Mouse (Mus musculus): ENCODE measurements around the gene Gnao1. TPM values are rescaled to one million over a fixed set of nuclear protein-coding genes. Genes with fewer than 3 reads are reported as not detected.
A peak's percentile ranks its signal among the peaks of the same experiment; 100 is the strongest.

Gnao1 gene
- polyA plus RNA-seq, 1 experiment from 2014 or later = 11.0 TPM

- H3K36me3 ChIP-seq = peaks cover 7% of the 10 kb centered on the region; the same call in 1 of the 2 replicates
- no peaks in the 10 kb centered on the region for H3K9me3 ChIP-seq (replicated peaks)
- H3K27me3 ChIP-seq = no peaks in the 10 kb centered on the region
- H3K4me1 ChIP-seq (replicated peaks) = peaks cover 34% of the 10 kb centered on the region
- no peak overlapping the region for H3K9ac ChIP-seq
- WGBS = 48% methylated on average over 15 of the region's 15 CpGs
- H3K27ac ChIP-seq = no peak overlapping the region; the same call in 1 of the 2 replicates
- H3K4me3 ChIP-seq = no peak overlapping the region
- peak overlapping the region; percentile 3; the same call in 1 of the 2 replicates for H3K4me2 ChIP-seq
- ATAC-seq (replicated peaks; ENCODE audit: insufficient number of reproducible peaks, insufficient read depth, low FRiP score, low read depth) = no peak
These were observed 199.6 kb downstream of the Gnao1 start for GRCm38 (mm10) chr8:94009243-94009845.

GRCm38 (mm10) chr8:94010101-94010705 lies 200.4 kb downstream of the Gnao1 start:
- H3K4me2 ChIP-seq = peak overlapping the region; percentile 89; the same call in 1 of the 2 replicates
- peaks cover 34% of the 10 kb centered on the region for H3K4me1 ChIP-seq (replicated peaks)
- H3K9me3 ChIP-seq (replicated peaks) = no peaks in the 10 kb centered on the region
- H3K27ac ChIP-seq = no peak overlapping the region
- WGBS = 67% methylated on average over 2 of the region's 2 CpGs
- no peak overlapping the region for H3K9ac ChIP-seq
- ATAC-seq (replicated peaks; ENCODE audit: insufficient number of reproducible peaks, insufficient read depth, low FRiP score, low read depth) = no peak
- no peaks in the 10 kb centered on the region for H3K36me3 ChIP-seq
- no peaks in the 10 kb centered on the region for H3K27me3 ChIP-seq
- no peak overlapping the region for H3K4me3 ChIP-seq

GRCm38 (mm10) chr8:94011076-94012012 lies 201.6 kb downstream of the Gnao1 start:
- WGBS = 4% methylated on average over 48 of the region's 48 CpGs
- ATAC-seq (replicated peaks; ENCODE audit: insufficient number of reproducible peaks, insufficient read depth, low FRiP score, low read depth) = no peak
- peak overlapping the region; percentile 97 for H3K9ac ChIP-seq
- H3K4me1 ChIP-seq (replicated peaks) = peaks cover 34% of the 10 kb centered on the region
- peak overlapping the region; percentile 94 for H3K27ac ChIP-seq
- no peaks in the 10 kb centered on the region for H3K36me3 ChIP-seq
- no peaks in the 10 kb centered on the region for H3K27me3 ChIP-seq
- H3K9me3 ChIP-seq (replicated peaks) = no peaks in the 10 kb centered on the region
- H3K4me3 ChIP-seq = peak overlapping the region; percentile 79
- peak overlapping the region; percentile 89 for H3K4me2 ChIP-seq

GRCm38 (mm10) chr8:94012013-94012951 lies 202.5 kb downstream of the Gnao1 start, which contains the start of gene Amfr:
Gene Amfr (minus strand): TSS chr8:94012842.
- Histone ChIP-seq H3K9ac (peak within 1 kb of the TSS; percentile 97), H3K4me2 (peak within 1 kb of the TSS; percentile 89), H3K9me3 (replicated peaks) (no peaks in the 10 kb centered on the region), H3K36me3 (no peaks in the 10 kb centered on the region), H3K4me1 (replicated peaks) (peaks cover 34% of the 10 kb centered on the region), H3K4me3 (peak within 1 kb of the TSS; percentile 79), H3K27ac (peak within 1 kb of the TSS; percentile 94), H3K27me3 (no peaks in the 10 kb centered on the region)
- ATAC-seq (replicated peaks; ENCODE audit: insufficient number of reproducible peaks, insufficient read depth, low FRiP score, low read depth) = peak; percentile 92
- under 1% methylated on average over 129 of the region's 130 CpGs for whole genome bisulfite sequencing

- 19% methylated on average over 7 of the region's 7 CpGs for WGBS
- no peak for ATAC-seq (replicated peaks; ENCODE audit: insufficient number of reproducible peaks, insufficient read depth, low FRiP score, low read depth)
- peak overlapping the region; percentile 97 for H3K9ac ChIP-seq
- no peaks in the 10 kb centered on the region for H3K27me3 ChIP-seq
- H3K36me3 ChIP-seq = no peaks in the 10 kb centered on the region
- H3K9me3 ChIP-seq (replicated peaks) = no peaks in the 10 kb centered on the region
- H3K4me2 ChIP-seq = peak overlapping the region; percentile 89
- peak overlapping the region; percentile 79 for H3K4me3 ChIP-seq
- peak overlapping the region; percentile 94 for H3K27ac ChIP-seq
- peaks cover 34% of the 10 kb centered on the region for H3K4me1 ChIP-seq (replicated peaks)
These were observed 203.4 kb downstream of the Gnao1 start for GRCm38 (mm10) chr8:94013026-94013612.

Small RNAs within 50 kb of the gene (microRNA-seq; reads per million reads assigned to microRNA genes)
- not detected for gene Gm24159

Other genes with a start within 250 kb of the Gnao1 start
- 49.4 and 51.5 TPM in 2 replicates for gene Amfr, start 202.9 kb downstream of the Gnao1 start, polyA plus RNA-seq (2015; fragmentation: Nextera tagmentation; extraction: Ambion mirVana)
- gene Nudt21, start 227.1 kb downstream of the Gnao1 start, polyA plus RNA-seq (2015; fragmentation: Nextera tagmentation; extraction: Ambion mirVana) = 64.7 and 73.1 TPM in 2 replicates
- gene Ogfod1, start 227.2 kb downstream of the Gnao1 start, polyA plus RNA-seq (2015; fragmentation: Nextera tagmentation; extraction: Ambion mirVana) = 11.1 and 11.3 TPM in 2 replicates